Mouse (Mus musculus) hematopoietic stem cell, adult 5-6 weeks (primary cell): ENCODE measurements at regions not wholly inside any gene's neighbourhood (a gene's known extent, or its start where the extent isn't known, plus 50 kb on each side); places are given as distances from the start of the nearest gene placed in this dataset.
A peak's percentile ranks its signal among the peaks of the same experiment; 100 is the strongest.

Experiments used
- ATAC-seq, 2 experiments: fragments of 125-278 bp in 1 of 2; replicated peaks in 1 of 2; 2 replicates each; pipeline ENCODE4 v1.8.0; 2016 to 2017; ENCODE audit warnings: inconsistent platforms in 2 of 2, mild to moderate bottlenecking in 2 of 2, moderate number of reproducible peaks in 2 of 2, low read depth in 1 of 2, moderate TSS enrichment in 1 of 2; ENCODE audit not compliant: low FRiP score in 2 of 2, poor library complexity in 2 of 2, severe bottlenecking in 2 of 2, insufficient read depth in 1 of 2, low TSS enrichment in 1 of 2

GRCm38 (mm10) chr12:54425236-54425635, 221.6 kb upstream of the Egln3 start:
- no peak for ATAC-seq

GRCm38 (mm10) chr12:54414829-54415228, 211.2 kb upstream of the Egln3 start:
- no peak for ATAC-seq

GRCm38 (mm10) chr12:54414201-54414600, 210.5 kb upstream of the Egln3 start:
- ATAC-seq: peak; percentile 69 to 78

GRCm38 (mm10) chr12:54410038-54410605, 206.5 kb upstream of the Egln3 start:
- ATAC-seq: no peak

GRCm38 (mm10) chr12:54408906-54409305, 205.2 kb upstream of the Egln3 start:
- no peak for ATAC-seq

- no peak for ATAC-seq
Measured at GRCm38 (mm10) chr12:54407301-54407896, 203.7 kb upstream of the Egln3 start.

GRCm38 (mm10) chr12:54405066-54405465, 201.4 kb upstream of the Egln3 start:
- peak; percentile 63 to 69; a peak in 2 of 4 replicates for ATAC-seq

- ATAC-seq: no peak
Measured at GRCm38 (mm10) chr12:54402591-54402990, 198.9 kb upstream of the Egln3 start.

- no peak for ATAC-seq
Measured at GRCm38 (mm10) chr12:54401665-54402064, 198.0 kb upstream of the Egln3 start.

- ATAC-seq: no peak
Measured at GRCm38 (mm10) chr12:54400084-54400483, 196.4 kb upstream of the Egln3 start.

GRCm38 (mm10) chr12:54398080-54398479, 194.4 kb upstream of the Egln3 start:
- ATAC-seq: peak; percentile 43 to 73; a peak in 3 of 4 replicates

- peak in 1 of 2 experiments; percentile 32; a peak in 1 of 4 replicates for ATAC-seq
Measured at GRCm38 (mm10) chr12:54396952-54397351, 193.3 kb upstream of the Egln3 start.

- no peak for ATAC-seq
Measured at GRCm38 (mm10) chr12:54396341-54396740, 192.7 kb upstream of the Egln3 start.

- ATAC-seq: no peak; a peak in 1 of 4 replicates
Measured at GRCm38 (mm10) chr12:54385401-54385800, 181.7 kb upstream of the Egln3 start.

GRCm38 (mm10) chr12:54384116-54384515, 180.5 kb upstream of the Egln3 start:
- ATAC-seq: no peak

- ATAC-seq: no peak
Measured at GRCm38 (mm10) chr12:54382965-54383364, 179.3 kb upstream of the Egln3 start.

- no peak for ATAC-seq
Measured at GRCm38 (mm10) chr12:54382061-54382460, 178.4 kb upstream of the Egln3 start.

- peak; percentile 51 to 53; a peak in 1 of 4 replicates for ATAC-seq
Measured at GRCm38 (mm10) chr12:54380322-54380721, 176.7 kb upstream of the Egln3 start.

GRCm38 (mm10) chr12:54378576-54378975, 174.9 kb upstream of the Egln3 start:
- ATAC-seq: no peak
